ENCODE assay signal across 8 mouse cellular contexts in the genomic region with DNA sequence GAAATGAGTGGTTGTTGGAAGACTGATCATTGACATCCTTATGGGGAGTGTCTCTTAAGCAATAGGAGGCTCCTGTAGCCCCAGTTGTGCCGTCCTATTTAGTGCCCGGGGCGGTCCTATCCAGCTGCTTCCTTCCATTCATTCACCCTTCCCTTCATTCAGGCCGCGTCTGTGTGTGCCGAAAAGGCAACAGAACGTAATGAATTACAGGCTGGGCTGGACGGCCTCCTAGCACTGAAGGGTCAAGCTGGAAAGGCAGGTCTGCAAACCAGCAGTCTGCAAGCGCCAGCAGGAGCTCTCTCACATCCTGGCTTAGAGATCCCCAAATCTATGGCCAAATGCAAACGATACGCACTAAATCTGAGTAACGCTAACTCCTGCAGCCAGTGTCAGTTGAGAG. TPM values are rescaled to one million over a fixed set of nuclear protein-coding genes. Genes with fewer than 3 reads are reported as not detected.
DNase-seq lines count a peak whose midpoint lies in the region; ATAC-seq and TF ChIP-seq lines count a peak whose summit lies in the region.

No protein-coding gene starts in this region.

- H3K27ac ChIP-seq in left cerebral cortex, adult 2 months = peak overlapping the region; percentile 92
- H3K27ac ChIP-seq in cortical plate, adult 2 months (ENCODE audit: insufficient read depth, low read length) = no peak overlapping the region
- H3K27ac ChIP-seq in hindbrain, embryonic 10.5 days = 0 out of 2 replicates have a peak overlapping the region, but pooled peaks have one; percentile 30
- no peak overlapping the region for H3K27ac ChIP-seq in limb, embryonic 15.5 days

- H3K4me2 ChIP-seq in limb, embryonic 15.5 days = peak overlapping the region; percentile 77

- H3K27me3 ChIP-seq in hindbrain, embryonic 10.5 days (ENCODE audit: insufficient read depth, poor library complexity, severe bottlenecking) = peaks cover 34% of the 10 kb centered on the region
- peaks cover 8% of the 10 kb centered on the region; the same call in 1 of the 2 replicates for H3K27me3 ChIP-seq in limb, embryonic 15.5 days

- no peaks in the 10 kb centered on the region for H3K9me3 ChIP-seq in hindbrain, embryonic 10.5 days
- H3K9me3 ChIP-seq in limb, embryonic 15.5 days = no peaks in the 10 kb centered on the region

- peak; percentile 17; the same call in 1 of the 2 replicates for TF ChIP-seq POLR2A in cortical plate, adult 2 months (IDR thresholded peaks at IDR 0.05; ENCODE audit: extremely low read depth, insufficient read depth, low read length)

- intact Hi-C loops in left cerebral cortex, adult 2 months (cut with DNase I) = loop anchor here (2.0 to 5.0 kb wide), 4 partner anchors 111 to 416 kb away; no protein-coding TSS in a partner anchor

- no peak for ATAC-seq in limb, embryonic 15.5 days (ENCODE audit: insufficient number of reproducible peaks, low FRiP score, low TSS enrichment, low read depth)

- peaks cover 3% of the 10 kb centered on the region; the same call in 1 of the 2 replicates for H3K4me1 ChIP-seq in cortical plate, adult 2 months (ENCODE audit: control insufficient read depth, insufficient read depth, low read length)
- H3K4me1 ChIP-seq in hindbrain, embryonic 10.5 days (replicated peaks) = peaks cover 40% of the 10 kb centered on the region
- peaks cover 16% of the 10 kb centered on the region for H3K4me1 ChIP-seq in limb, embryonic 15.5 days

- DNase-seq in left cerebral cortex, adult 2 months (ENCODE audit: extremely low spot score in 1 of 2, low spot score in 2 of 2) = peak; percentile 19
- DNase-seq in left cerebral cortex, adult 11 months (ENCODE audit: low spot score) = no peak
- peak; percentile 75 for DNase-seq in hindbrain, embryonic 10.5 days (ENCODE audit: low spot score)
- DNase-seq in right cerebral cortex, postnatal 4 days = peak; percentile 25
- no peak for DNase-seq in thymus, postnatal 25 days
- DNase-seq in spleen, postnatal 4 days (ENCODE audit: low spot score in 2 of 2) = no peak

- no peak for TF ChIP-seq CTCF in left cerebral cortex, adult 2 months (IDR thresholded peaks at IDR 0.05)
- TF ChIP-seq CTCF in cortical plate, adult 2 months (IDR thresholded peaks at IDR 0.05; ENCODE audit: extremely low read depth, insufficient read depth, low read length) = no peak

- H3K9ac ChIP-seq in limb, embryonic 15.5 days = no peak overlapping the region

- peak overlapping the region; percentile 80 for H3K4me3 ChIP-seq in left cerebral cortex, adult 2 months
- H3K4me3 ChIP-seq in cortical plate, adult 2 months (ENCODE audit: insufficient read depth, low read length) = peak overlapping the region; percentile 57
- peak overlapping the region; percentile 57 for H3K4me3 ChIP-seq in hindbrain, embryonic 10.5 days
- H3K4me3 ChIP-seq in limb, embryonic 15.5 days = peak overlapping the region; percentile 10; the same call in 1 of the 2 replicates

- WGBS in hindbrain, embryonic 10.5 days = under 1% methylated on average over 12 of the region's 12 CpGs
- 10% methylated on average over 12 of the region's 12 CpGs for WGBS in limb, embryonic 15.5 days

- H3K36me3 ChIP-seq in hindbrain, embryonic 10.5 days = no peaks in the 10 kb centered on the region
- H3K36me3 ChIP-seq in limb, embryonic 15.5 days = no peaks in the 10 kb centered on the region

RNA-seq across cellular contexts. Expression of a gene that starts 1.6 kb away (rescaled TPM):
- 100 to 1,000 TPM; 104 to 135 TPM for total RNA-seq in left cerebral cortex, adult 2 months (2021)
- polyA plus RNA-seq in cortical plate, adult 2 months (2012; rRNA removed) = 58.4 and 64.1 TPM in 2 replicates
- polyA plus RNA-seq in hindbrain, embryonic 10.5 days (2016; fragmentation: Nextera tagmentation; extraction: Ambion mirVana) = 15.0 and 18.1 TPM in 2 replicates
- polyA plus RNA-seq in limb, embryonic 15.5 days (2015; fragmentation: Nextera tagmentation; extraction: Ambion mirVana) = 45.9 and 46.0 TPM in 2 replicates

Comparison
In these comparisons a context has a peak if more than half of its experiments do, and no peak if none do; other contexts are left out.
1. DNase-seq: peak in left cerebral cortex, adult 2 months (2 of 2), hindbrain, embryonic 10.5 days (single experiment) and right cerebral cortex, postnatal 4 days (single experiment); none in left cerebral cortex, adult 11 months (single experiment), thymus, postnatal 25 days (single experiment) and spleen, postnatal 4 days (0 of 2).
2. H3K27ac ChIP-seq: peak in left cerebral cortex, adult 2 months (single experiment) and hindbrain, embryonic 10.5 days (single experiment); none in cortical plate, adult 2 months (single experiment) and limb, embryonic 15.5 days (single experiment).
3. H3K4me3 ChIP-seq: peak in every context shown above with its lines; median percentile 80 in left cerebral cortex, adult 2 months; 57 in cortical plate, adult 2 months; 57 in hindbrain, embryonic 10.5 days; 10 in limb, embryonic 15.5 days.